Mouse (Mus musculus) stomach, embryonic 15.5 days (tissue): ENCODE measurements around the gene Arhgap10. TPM values are rescaled to one million over a fixed set of nuclear protein-coding genes. Genes with fewer than 3 reads are reported as not detected.

ENCODE experiments used
- ATAC-seq: fragments of 200-750 bp; cut with Nextera tagmentation; 2 replicates; pipeline ENCODE4 v1.8.0; 2017; ENCODE audit warnings: low read depth, moderate number of reproducible peaks, moderate TSS enrichment; ENCODE audit not compliant: insufficient read depth, low FRiP score
- H3K27ac ChIP-seq: fragments of 300-500 bp; sonication (generic); 2 replicates; pipeline ENCODE4 v1.5.1; 2015; ENCODE audit warnings: mild to moderate bottlenecking, inconsistent platforms
- H3K27me3 ChIP-seq: fragments of 300-500 bp; sonication (generic); replicated peaks from 2 replicates; pipeline ENCODE4 v1.6.1; 2015; ENCODE audit warnings: inconsistent platforms
- H3K36me3 ChIP-seq: fragments of 300-500 bp; sonication (generic); 2 replicates; pipeline ENCODE4 v1.6.1; 2015; ENCODE audit warnings: inconsistent platforms
- H3K4me1 ChIP-seq: fragments of 300-500 bp; sonication (generic); 2 replicates; pipeline ENCODE4 v1.6.1; 2015; ENCODE audit warnings: inconsistent platforms
- H3K4me2 ChIP-seq: fragments of 300-500 bp; sonication (generic); 2 replicates; pipeline ENCODE4 v1.6.1; 2015; ENCODE audit warnings: mild to moderate bottlenecking, inconsistent platforms
- H3K4me3 ChIP-seq: fragments of 300-500 bp; sonication (generic); replicated peaks from 2 replicates; pipeline ENCODE4 v1.5.1; 2015; ENCODE audit warnings: inconsistent platforms
- H3K9ac ChIP-seq: fragments of 300-500 bp; sonication (generic); 2 replicates; pipeline ENCODE4 v1.6.1; 2015; ENCODE audit warnings: inconsistent platforms
- H3K9me3 ChIP-seq: fragments of 300-500 bp; sonication (generic); 2 replicates; pipeline ENCODE4 v1.6.1; 2016; ENCODE audit warnings: inconsistent platforms
- WGBS: fragments of 180-500 bp; shearing (Covaris S2); methylation state at CpG from one replicate; pipeline ENCODE4 v1.1.7; 2015; 5-methylcytosine and 5-hydroxymethylcytosine counted together
- polyA plus RNA-seq: library from polyadenylated mRNA; unstranded; fragments of >200 nt; fragmentation: Nextera tagmentation; extraction: Ambion mirVana; gene quantifications from 2 replicates; pipeline ENCODE4 v1.2.1, GENCODE M21; 2015

Arhgap10 gene
- polyA plus RNA-seq, 1 experiment from 2014 or later, result 29.4 TPM

DNA sequence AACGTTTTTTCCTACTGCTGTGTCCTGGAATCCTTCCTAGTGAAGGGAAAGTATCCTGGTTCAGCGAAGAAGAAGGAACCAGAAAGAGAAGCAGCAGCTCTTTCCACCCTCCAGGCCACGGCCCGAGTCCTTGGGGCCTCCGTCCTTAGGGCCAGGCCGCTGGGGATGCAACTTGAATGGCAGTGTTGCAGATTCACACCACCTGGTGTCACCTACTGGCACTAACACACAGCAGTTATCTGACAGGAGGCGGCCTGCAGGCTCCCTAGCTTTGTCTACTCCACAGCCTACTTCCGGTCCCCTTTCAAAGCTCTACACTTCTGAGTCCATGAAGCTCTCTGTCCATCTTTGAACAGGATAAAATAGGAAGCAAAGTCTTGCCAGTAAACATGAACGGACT, 37.8 kb downstream of the Arhgap10 start:
- no peaks in the 10 kb centered on the region for H3K9me3 ChIP-seq
- no peaks in the 10 kb centered on the region for H3K36me3 ChIP-seq
- no peak overlapping the region for H3K27ac ChIP-seq
- no peak overlapping the region for H3K4me3 ChIP-seq
- ATAC-seq, result no peak
- 82% methylated on average over 9 of the region's 9 CpGs for WGBS
- no peak overlapping the region for H3K4me2 ChIP-seq
- H3K4me1 ChIP-seq, result peaks cover 33% of the 10 kb centered on the region
- H3K9ac ChIP-seq, result no peak overlapping the region
- H3K27me3 ChIP-seq, result no peaks in the 10 kb centered on the region

DNA sequence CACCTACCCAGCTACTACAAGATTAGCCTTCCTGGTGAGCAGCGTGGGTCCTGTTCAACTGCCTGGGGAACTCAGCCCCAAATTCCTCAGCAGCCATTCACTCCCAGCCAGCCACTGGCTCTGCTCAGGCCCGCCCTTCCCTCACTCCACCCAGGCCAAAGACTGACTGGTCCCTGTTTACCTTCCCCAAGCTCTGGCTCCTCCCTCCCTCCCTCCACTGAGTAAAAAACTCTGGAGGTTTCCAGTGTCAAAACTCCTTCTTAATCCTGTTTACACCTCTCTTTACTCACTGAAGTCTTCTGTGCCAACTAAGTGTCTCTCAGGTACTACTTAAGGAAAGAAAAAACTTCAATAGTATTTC, 38.9 kb downstream of the Arhgap10 start:
- 41% methylated on average over 2 of the region's 2 CpGs for WGBS
- no peaks in the 10 kb centered on the region for H3K36me3 ChIP-seq
- peak overlapping the region; percentile 79 for H3K27ac ChIP-seq
- peaks cover 26% of the 10 kb centered on the region for H3K4me1 ChIP-seq
- no peak overlapping the region for H3K9ac ChIP-seq
- peak; percentile 88 for ATAC-seq
- H3K9me3 ChIP-seq, result no peaks in the 10 kb centered on the region
- no peaks in the 10 kb centered on the region for H3K27me3 ChIP-seq
- H3K4me3 ChIP-seq, result no peak overlapping the region
- no peak overlapping the region for H3K4me2 ChIP-seq

DNA sequence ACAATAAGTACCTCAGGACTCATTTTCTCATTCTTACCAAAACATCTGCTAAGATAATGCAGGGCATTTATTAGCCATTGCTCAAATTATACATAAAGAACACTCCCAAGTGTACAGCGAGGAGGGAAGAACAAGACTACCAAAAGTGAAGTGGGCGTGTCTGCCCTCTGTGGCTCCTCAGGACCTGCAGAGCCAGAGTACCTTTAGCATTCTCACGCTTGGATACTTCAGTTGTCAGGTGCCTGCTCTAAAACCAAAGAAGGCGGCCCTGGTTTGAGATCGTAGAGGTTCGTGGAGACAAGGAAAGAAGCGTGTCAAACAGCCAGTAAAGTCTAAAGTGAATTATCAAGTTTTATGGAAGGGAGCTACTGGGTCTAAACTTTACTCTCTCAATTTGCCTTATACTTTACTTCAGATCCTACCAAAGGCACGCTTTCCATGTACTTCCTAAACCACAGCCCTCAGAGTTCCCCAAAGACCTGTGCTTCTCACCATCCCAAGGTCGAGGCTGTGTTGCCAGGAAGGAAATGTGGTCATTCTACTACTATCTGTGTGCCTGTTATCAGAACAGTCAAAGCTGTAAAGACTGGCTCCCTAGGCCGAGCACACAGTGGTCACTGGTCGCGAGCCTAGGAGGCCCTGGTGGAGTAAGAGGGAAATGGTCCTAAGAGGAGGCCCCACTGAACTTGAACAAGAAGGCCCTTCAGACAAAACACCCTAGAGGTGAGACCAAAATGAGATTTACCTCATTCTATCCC, 39.4 kb downstream of the Arhgap10 start:
- peak; percentile 51; the same call in 1 of the 2 replicates for ATAC-seq
- Histone ChIP-seq H3K27me3 (no peaks in the 10 kb centered on the region), H3K4me2 (no peak overlapping the region), H3K36me3 (no peaks in the 10 kb centered on the region), H3K9ac (no peak overlapping the region), H3K4me1 (peaks cover 24% of the 10 kb centered on the region), H3K9me3 (no peaks in the 10 kb centered on the region), H3K4me3 (no peak overlapping the region), H3K27ac (peak overlapping the region; percentile 79)
- WGBS, result 70% methylated on average over 12 of the region's 12 CpGs

DNA sequence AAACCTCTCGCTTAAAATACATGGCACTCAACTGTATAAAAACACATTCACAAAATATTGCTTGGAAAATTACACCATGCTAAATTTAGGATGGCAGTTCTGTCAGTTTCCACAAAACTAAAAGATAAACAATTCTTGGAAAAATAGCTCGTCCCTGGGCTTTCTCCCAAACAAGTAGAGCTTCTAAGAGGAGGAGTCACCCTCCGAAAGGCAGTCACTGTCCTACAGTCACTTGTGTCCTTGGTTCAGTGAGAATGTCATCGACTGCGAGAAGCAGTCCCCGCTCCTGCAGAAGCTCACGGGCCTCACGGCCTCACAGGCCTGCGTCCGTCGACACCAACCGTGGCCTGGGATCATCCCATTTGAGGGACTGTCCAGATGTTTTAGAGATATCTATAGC, 40.1 kb downstream of the Arhgap10 start:
- no peak overlapping the region for H3K4me3 ChIP-seq
- no peaks in the 10 kb centered on the region for H3K9me3 ChIP-seq
- no peaks in the 10 kb centered on the region for H3K36me3 ChIP-seq
- 68% methylated on average over 12 of the region's 12 CpGs for WGBS
- no peak for ATAC-seq
- no peak overlapping the region for H3K9ac ChIP-seq
- H3K27ac ChIP-seq, result peak overlapping the region; percentile 26; the same call in 1 of the 2 replicates
- peaks cover 30% of the 10 kb centered on the region for H3K4me1 ChIP-seq
- no peak overlapping the region for H3K4me2 ChIP-seq
- H3K27me3 ChIP-seq, result no peaks in the 10 kb centered on the region

DNA sequence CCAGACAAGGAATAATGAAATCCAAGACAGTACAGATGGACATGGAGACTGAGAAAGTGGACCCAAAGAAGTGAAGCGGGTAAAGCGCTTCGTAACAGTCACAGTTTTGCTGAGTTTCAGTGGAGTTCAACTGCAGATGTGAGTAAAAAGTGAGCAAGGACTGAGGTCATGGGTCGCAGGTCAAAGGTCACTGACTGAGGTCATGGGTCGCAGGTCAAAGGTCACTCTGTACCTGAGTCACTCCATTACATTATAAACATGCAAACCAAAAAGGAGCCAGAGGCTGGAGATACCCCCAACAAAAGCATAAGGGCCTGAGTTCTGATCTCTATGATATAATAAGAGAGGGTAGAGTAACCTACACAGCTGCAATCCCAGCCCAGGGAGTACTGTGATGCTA, 43.1 kb downstream of the Arhgap10 start:
- 87% methylated on average over 5 of the region's 5 CpGs for WGBS
- no peak for ATAC-seq

DNA sequence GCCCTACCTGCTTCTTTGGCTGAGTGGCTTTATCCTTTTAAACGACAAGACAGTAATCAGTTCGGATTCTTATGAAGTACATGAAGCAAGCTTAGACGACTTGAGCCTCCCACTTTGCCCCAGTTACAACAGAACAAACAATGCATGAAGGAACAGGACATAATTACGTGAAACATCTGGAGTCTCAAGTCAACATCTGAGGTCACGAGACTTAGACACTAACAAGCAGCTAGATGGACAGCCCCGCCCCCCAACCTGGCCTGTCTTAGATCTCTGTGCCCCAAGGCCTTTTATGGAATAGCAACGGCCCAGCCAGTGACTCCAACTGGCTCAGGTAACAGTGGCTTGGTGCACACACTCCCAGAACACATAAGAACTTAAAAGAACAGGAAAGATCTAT, 44.0 kb downstream of the Arhgap10 start:
- Histone ChIP-seq H3K4me2 (no peak overlapping the region), H3K9ac (no peak overlapping the region), H3K27me3 (no peaks in the 10 kb centered on the region), H3K27ac (peak overlapping the region; percentile 55), H3K4me3 (no peak overlapping the region), H3K9me3 (no peaks in the 10 kb centered on the region), H3K36me3 (no peaks in the 10 kb centered on the region), H3K4me1 (peaks cover 17% of the 10 kb centered on the region)
- 27% methylated on average over 7 of the region's 7 CpGs for WGBS
- ATAC-seq, result no peak

More for the DNA sequence above, 43.1 kb downstream of the Arhgap10 start:
- Histone ChIP-seq H3K4me1 (peaks cover 25% of the 10 kb centered on the region), H3K27ac (no peak overlapping the region), H3K9me3 (no peaks in the 10 kb centered on the region), H3K4me2 (no peak overlapping the region), H3K9ac (no peak overlapping the region), H3K4me3 (no peak overlapping the region), H3K27me3 (no peaks in the 10 kb centered on the region), H3K36me3 (no peaks in the 10 kb centered on the region)

DNA sequence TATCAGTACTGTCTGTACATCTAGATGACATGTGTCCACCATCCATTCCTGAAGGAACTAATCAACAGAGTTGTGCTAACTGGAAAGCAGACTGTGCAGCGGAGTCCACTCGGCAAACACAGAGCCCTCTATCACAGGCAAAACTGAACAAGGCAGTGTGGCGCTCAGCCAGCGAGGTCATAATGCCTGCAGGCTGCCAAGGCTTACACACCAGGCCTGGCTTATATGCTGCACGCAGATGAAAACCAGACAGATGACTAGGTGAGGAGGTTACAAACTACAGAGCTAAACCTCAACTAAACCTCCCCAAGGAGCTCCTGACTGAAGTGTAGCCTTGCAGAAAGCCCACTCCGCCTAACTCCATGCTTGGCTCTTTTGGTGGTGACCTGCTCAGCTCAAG, 44.4 kb downstream of the Arhgap10 start:
- no peaks in the 10 kb centered on the region for H3K36me3 ChIP-seq

DNA sequence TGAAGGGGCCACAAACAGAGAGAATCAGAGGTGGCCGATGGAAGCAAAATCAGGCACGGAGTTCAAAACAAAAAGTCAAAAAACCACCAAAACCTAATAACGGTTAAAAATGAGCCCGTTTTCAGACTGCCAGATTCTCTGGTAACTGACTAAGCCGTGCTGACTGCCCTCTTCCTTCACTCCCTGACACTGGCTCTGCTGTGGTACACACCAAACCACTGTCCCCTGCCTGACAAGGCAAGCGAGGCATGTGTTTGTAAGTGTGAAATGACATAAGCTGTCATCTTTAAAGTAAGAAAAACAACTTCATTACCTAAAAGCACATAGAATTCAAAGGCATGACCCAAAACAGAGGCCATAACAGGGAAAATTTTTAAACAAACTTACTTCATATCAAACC, 56.4 kb downstream of the Arhgap10 start:
- 89% methylated on average over 6 of the region's 6 CpGs for WGBS

More for the DNA sequence above, 44.4 kb downstream of the Arhgap10 start:
- WGBS, result 52% methylated on average over 6 of the region's 6 CpGs
- no peaks in the 10 kb centered on the region for H3K27me3 ChIP-seq
- H3K4me3 ChIP-seq, result no peak overlapping the region
- no peak overlapping the region for H3K4me2 ChIP-seq
- no peaks in the 10 kb centered on the region for H3K9me3 ChIP-seq
- H3K27ac ChIP-seq, result peak overlapping the region; percentile 55
- no peak overlapping the region for H3K9ac ChIP-seq
- ATAC-seq, result peak; percentile 40; the same call in 1 of the 2 replicates
- H3K4me1 ChIP-seq, result peaks cover 13% of the 10 kb centered on the region

DNA sequence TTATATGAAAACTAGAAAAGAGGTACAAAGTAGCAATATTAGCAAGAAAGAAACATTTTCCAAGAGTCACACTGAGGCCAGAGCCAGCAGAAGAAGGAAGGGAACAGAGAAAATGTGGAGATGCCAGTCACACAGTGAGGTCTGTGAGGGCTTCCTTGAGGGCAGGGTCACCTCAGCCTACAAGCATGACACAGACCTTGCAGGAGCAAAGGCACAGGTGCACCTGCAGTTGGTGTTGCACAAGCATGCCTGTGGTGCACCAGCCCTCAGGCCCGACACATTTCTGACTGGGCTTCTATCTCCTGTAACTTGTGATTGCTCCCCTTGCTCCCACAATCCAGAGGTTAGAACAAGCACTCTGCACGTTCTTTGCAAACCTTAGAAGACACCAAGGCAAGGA, 57.4 kb downstream of the Arhgap10 start:
- Histone ChIP-seq H3K4me2 (no peak overlapping the region), H3K4me3 (no peak overlapping the region), H3K9me3 (no peaks in the 10 kb centered on the region), H3K27me3 (no peaks in the 10 kb centered on the region), H3K27ac (no peak overlapping the region), H3K4me1 (no peaks in the 10 kb centered on the region), H3K9ac (no peak overlapping the region), H3K36me3 (no peaks in the 10 kb centered on the region)
- 75% methylated on average over 2 of the region's 2 CpGs for WGBS
- no peak for ATAC-seq

More for the DNA sequence above, 56.4 kb downstream of the Arhgap10 start:
- Histone ChIP-seq H3K4me1 (no peaks in the 10 kb centered on the region), H3K4me3 (no peak overlapping the region), H3K36me3 (no peaks in the 10 kb centered on the region), H3K27me3 (no peaks in the 10 kb centered on the region), H3K9ac (no peak overlapping the region), H3K27ac (no peak overlapping the region), H3K4me2 (no peak overlapping the region), H3K9me3 (no peaks in the 10 kb centered on the region)
- no peak for ATAC-seq

DNA sequence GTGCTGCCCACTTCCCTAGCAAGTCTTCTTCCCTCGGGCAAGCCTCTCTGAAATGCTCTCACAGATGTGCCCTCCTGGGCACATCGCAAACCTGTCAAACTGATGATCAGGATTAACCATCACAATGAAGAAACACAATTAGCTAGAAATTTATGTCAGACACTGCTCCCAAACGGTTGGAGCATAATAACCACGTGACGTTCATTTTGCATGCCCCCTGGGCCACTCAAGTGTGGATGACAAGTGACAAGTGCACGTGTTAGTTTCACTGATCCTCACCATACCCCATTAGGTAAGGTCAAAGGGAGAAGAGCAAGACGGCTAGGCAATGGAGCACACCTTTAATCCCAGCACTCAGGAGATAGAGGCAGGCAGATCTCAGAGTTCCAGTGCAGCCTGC, 58.1 kb downstream of the Arhgap10 start:
- Histone ChIP-seq H3K27ac (no peak overlapping the region), H3K27me3 (no peaks in the 10 kb centered on the region), H3K9ac (no peak overlapping the region), H3K36me3 (no peaks in the 10 kb centered on the region), H3K4me1 (no peaks in the 10 kb centered on the region), H3K4me2 (no peak overlapping the region), H3K4me3 (no peak overlapping the region), H3K9me3 (no peaks in the 10 kb centered on the region)
- WGBS, result 74% methylated on average over 7 of the region's 7 CpGs
- ATAC-seq, result no peak

DNA sequence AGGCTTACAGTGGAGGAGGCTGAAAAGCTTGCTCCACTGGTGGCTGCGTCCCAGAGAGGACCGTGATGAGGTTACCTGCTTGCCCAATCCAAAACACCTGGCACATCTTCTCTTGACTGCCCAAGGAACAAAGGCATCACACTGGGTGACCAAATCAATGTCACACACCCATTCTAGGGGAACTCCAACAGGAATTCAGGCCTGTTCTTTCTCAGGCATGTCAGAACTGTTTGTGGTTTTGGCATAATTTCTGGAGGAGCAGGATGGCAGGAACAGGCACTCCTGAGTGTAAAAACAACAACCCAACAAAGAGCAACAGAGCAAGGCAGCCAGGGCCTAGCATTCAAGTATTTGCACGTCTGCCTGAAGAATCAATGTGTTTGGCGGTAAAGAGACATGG, 59.2 kb downstream of the Arhgap10 start:
- no peak overlapping the region for H3K9ac ChIP-seq
- no peaks in the 10 kb centered on the region for H3K9me3 ChIP-seq
- ATAC-seq, result no peak
- no peaks in the 10 kb centered on the region for H3K36me3 ChIP-seq
- H3K4me1 ChIP-seq, result no peaks in the 10 kb centered on the region
- 86% methylated on average over 4 of the region's 4 CpGs for WGBS
- no peak overlapping the region for H3K27ac ChIP-seq
- no peak overlapping the region for H3K4me3 ChIP-seq
- H3K4me2 ChIP-seq, result no peak overlapping the region
- H3K27me3 ChIP-seq, result no peaks in the 10 kb centered on the region

DNA sequence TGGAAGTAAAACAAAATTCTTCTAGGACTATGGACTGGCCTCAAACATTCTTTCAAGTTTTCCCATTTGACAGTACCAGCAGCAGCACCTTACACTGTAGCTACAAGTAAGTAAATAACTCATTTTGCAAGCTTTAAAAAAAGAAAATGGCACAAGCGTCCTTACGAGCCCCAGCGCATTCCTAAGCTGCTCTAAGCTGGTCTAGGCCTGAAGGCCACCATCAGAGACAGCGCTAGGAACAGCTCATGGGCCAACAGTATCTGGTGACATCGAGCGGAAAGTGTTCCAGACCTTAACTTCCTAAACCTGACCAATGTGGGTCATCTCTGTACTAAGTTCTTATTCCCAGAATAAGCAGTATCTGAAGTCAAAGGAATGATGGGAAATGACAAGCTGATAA, 61.5 kb downstream of the Arhgap10 start:
- no peaks in the 10 kb centered on the region for H3K9me3 ChIP-seq
- H3K4me2 ChIP-seq, result no peak overlapping the region
- H3K9ac ChIP-seq, result no peak overlapping the region
- H3K4me1 ChIP-seq, result no peaks in the 10 kb centered on the region
- no peak overlapping the region for H3K27ac ChIP-seq
- H3K27me3 ChIP-seq, result no peaks in the 10 kb centered on the region
- no peak for ATAC-seq
- H3K4me3 ChIP-seq, result no peak overlapping the region
- 90% methylated on average over 6 of the region's 6 CpGs for WGBS
- no peaks in the 10 kb centered on the region for H3K36me3 ChIP-seq

DNA sequence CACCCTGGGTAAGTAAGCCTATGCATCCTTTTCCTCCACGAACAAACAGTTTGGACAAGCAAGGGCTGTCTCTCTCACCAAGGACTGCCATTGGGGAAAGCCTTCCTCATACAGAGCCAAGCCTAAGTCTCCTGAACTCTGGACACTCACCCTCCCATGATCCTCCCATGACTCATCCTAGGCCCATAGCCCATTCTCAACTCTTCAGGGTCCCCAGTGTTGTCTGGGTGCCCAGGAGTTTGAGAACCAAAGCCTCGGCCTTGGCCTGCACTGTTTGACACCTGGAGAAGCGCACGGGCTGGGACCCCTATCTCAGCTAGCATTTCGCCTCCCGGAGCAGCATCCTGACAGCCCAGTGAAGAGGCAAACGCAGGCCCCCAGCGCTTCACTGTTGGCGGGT, 63.9 kb downstream of the Arhgap10 start:
- Histone ChIP-seq H3K36me3 (peaks cover 18% of the 10 kb centered on the region), H3K4me3 (no peak overlapping the region), H3K9ac (no peak overlapping the region), H3K4me1 (no peaks in the 10 kb centered on the region), H3K27ac (no peak overlapping the region), H3K9me3 (no peaks in the 10 kb centered on the region), H3K27me3 (no peaks in the 10 kb centered on the region), H3K4me2 (no peak overlapping the region)
- ATAC-seq, result no peak
- 86% methylated on average over 9 of the region's 9 CpGs for WGBS
